Mouse (Mus musculus) kidney, embryonic 16.5 days (tissue): ENCODE results near the gene Gm20388. TPM values are rescaled to one million over a fixed set of nuclear protein-coding genes. Genes with fewer than 3 reads are reported as not detected.

Experiments
- ATAC-seq: fragments of 200-750 bp; cut with Nextera tagmentation; 2 replicates; pipeline ENCODE4 v1.8.0; 2017; ENCODE audit warnings: moderate TSS enrichment; ENCODE audit not compliant: low FRiP score, low TSS enrichment
- H3K27ac ChIP-seq: fragments of 300-500 bp; sonication (generic); 2 replicates; pipeline ENCODE4 v1.5.1; 2014; ENCODE audit warnings: low read length
- H3K27me3 ChIP-seq: fragments of 300-500 bp; sonication (generic); 2 replicates; pipeline ENCODE4 v1.6.1; 2014; ENCODE audit warnings: low read length, control low read depth, mixed read lengths; ENCODE audit not compliant: insufficient read depth
- H3K36me3 ChIP-seq: fragments of 300-500 bp; sonication (generic); 2 replicates; pipeline ENCODE4 v1.6.1; 2014; ENCODE audit warnings: low read length, control low read depth, mixed read lengths; ENCODE audit not compliant: insufficient read depth
- H3K4me1 ChIP-seq: fragments of 300-500 bp; sonication (generic); 2 replicates; pipeline ENCODE4 v1.6.1; 2014; ENCODE audit warnings: low read length, control low read depth, mixed read lengths; ENCODE audit not compliant: insufficient read depth
- H3K4me2 ChIP-seq: fragments of 300-500 bp; sonication (generic); replicated peaks from 2 replicates; pipeline ENCODE4 v1.6.1; 2014; ENCODE audit warnings: low read depth, low read length
- H3K4me3 ChIP-seq: fragments of 300-500 bp; sonication (generic); 2 replicates; pipeline ENCODE4 v1.5.1; 2014; ENCODE audit warnings: mild to moderate bottlenecking, low read length
- H3K9ac ChIP-seq: fragments of 300-500 bp; sonication (generic); replicated peaks from 2 replicates; pipeline ENCODE4 v1.6.1; 2014; ENCODE audit warnings: low read length
- H3K9me3 ChIP-seq: fragments of 300-500 bp; sonication (generic); 2 replicates; pipeline ENCODE4 v1.6.1; 2016; ENCODE audit warnings: low read length, control low read depth
- WGBS: fragments of 180-500 bp; shearing (Covaris S2); extraction: QIAGEN DNeasy Blood & Tissue Kit; methylation state at CpG from one replicate; pipeline ENCODE4 v1.1.7; 2014; 5-methylcytosine and 5-hydroxymethylcytosine counted together
- polyA plus RNA-seq: library from polyadenylated mRNA; unstranded; fragments of >200 nt; fragmentation: Nextera tagmentation; extraction: Ambion mirVana; gene quantifications from 2 replicates; pipeline ENCODE4 v1.2.1, GENCODE M21; 2015

Gene Gm20388
- polyA plus RNA-seq, 1 experiment from 2014 or later: 7.7 TPM

- Histone ChIP-seq H3K36me3 (peaks cover 26% of the 10 kb centered on the region), H3K27me3 (no peaks in the 10 kb centered on the region)
- WGBS: 35% methylated on average over 7 of the region's 7 CpGs
These were observed 2100.5 kb downstream of the Gm20388 start for GRCm38 (mm10) chr8:122011066-122011588.

GRCm38 (mm10) chr8:122014606-122015005 lies 2104.0 kb downstream of the Gm20388 start:
- H3K9me3 ChIP-seq: no peaks in the 10 kb centered on the region
- no peak overlapping the region for H3K4me2 ChIP-seq
- WGBS: 87% methylated on average over 3 of the region's 3 CpGs
- no peaks in the 10 kb centered on the region for H3K4me1 ChIP-seq
- ATAC-seq: no peak
- H3K36me3 ChIP-seq: peaks cover 14% of the 10 kb centered on the region
- no peak overlapping the region for H3K27ac ChIP-seq
- no peak overlapping the region for H3K4me3 ChIP-seq
- H3K9ac ChIP-seq: no peak overlapping the region
- H3K27me3 ChIP-seq: no peaks in the 10 kb centered on the region

More at GRCm38 (mm10) chr8:122011066-122011588, 2100.5 kb downstream of the Gm20388 start:
- Histone ChIP-seq H3K9me3 (no peaks in the 10 kb centered on the region), H3K9ac (no peak overlapping the region), H3K27ac (no peak overlapping the region), H3K4me3 (no peak overlapping the region), H3K4me2 (no peak overlapping the region), H3K4me1 (no peaks in the 10 kb centered on the region)
- no peak for ATAC-seq

GRCm38 (mm10) chr8:122018046-122018831 lies 2107.6 kb downstream of the Gm20388 start:
- no peak for ATAC-seq
- Histone ChIP-seq H3K36me3 (peaks cover 14% of the 10 kb centered on the region), H3K9ac (no peak overlapping the region), H3K4me3 (no peak overlapping the region), H3K27me3 (no peaks in the 10 kb centered on the region), H3K4me1 (no peaks in the 10 kb centered on the region), H3K9me3 (no peaks in the 10 kb centered on the region), H3K27ac (no peak overlapping the region), H3K4me2 (no peak overlapping the region)
- WGBS: 68% methylated on average over 22 of the region's 22 CpGs

GRCm38 (mm10) chr8:122019162-122019561 lies 2108.5 kb downstream of the Gm20388 start:
- WGBS: 96% methylated on average over 1 of the region's 1 CpGs
- peaks cover 16% of the 10 kb centered on the region for H3K36me3 ChIP-seq
- no peak for ATAC-seq
- no peaks in the 10 kb centered on the region for H3K4me1 ChIP-seq
- no peak overlapping the region for H3K4me3 ChIP-seq
- no peaks in the 10 kb centered on the region for H3K9me3 ChIP-seq
- H3K27me3 ChIP-seq: no peaks in the 10 kb centered on the region
- no peak overlapping the region for H3K4me2 ChIP-seq
- no peak overlapping the region for H3K9ac ChIP-seq
- H3K27ac ChIP-seq: no peak overlapping the region

- H3K9me3 ChIP-seq: no peaks in the 10 kb centered on the region
- H3K36me3 ChIP-seq: peaks cover 23% of the 10 kb centered on the region
- no peak overlapping the region for H3K4me2 ChIP-seq
- WGBS: 85% methylated on average over 8 of the region's 8 CpGs
- H3K4me1 ChIP-seq: no peaks in the 10 kb centered on the region
- H3K4me3 ChIP-seq: no peak overlapping the region
- H3K9ac ChIP-seq: no peak overlapping the region
- no peaks in the 10 kb centered on the region for H3K27me3 ChIP-seq
- H3K27ac ChIP-seq: no peak overlapping the region
- no peak for ATAC-seq
These were observed 2109.6 kb downstream of the Gm20388 start for GRCm38 (mm10) chr8:122020050-122020771.

GRCm38 (mm10) chr8:122021725-122022124 lies 2111.1 kb downstream of the Gm20388 start:
- Histone ChIP-seq H3K36me3 (peaks cover 36% of the 10 kb centered on the region), H3K9me3 (no peaks in the 10 kb centered on the region), H3K9ac (no peak overlapping the region), H3K27ac (no peak overlapping the region; the same call in 1 of the 2 replicates), H3K4me2 (no peak overlapping the region), H3K27me3 (no peaks in the 10 kb centered on the region), H3K4me3 (no peak overlapping the region), H3K4me1 (no peaks in the 10 kb centered on the region)
- 80% methylated on average over 2 of the region's 2 CpGs for WGBS
- ATAC-seq: no peak

- WGBS: 81% methylated on average over 6 of the region's 6 CpGs
These were observed 2111.6 kb downstream of the Gm20388 start for GRCm38 (mm10) chr8:122022274-122022673.

GRCm38 (mm10) chr8:122022705-122023104 lies 2112.1 kb downstream of the Gm20388 start:
- H3K4me3 ChIP-seq: no peak overlapping the region
- no peak for ATAC-seq
- no peaks in the 10 kb centered on the region for H3K27me3 ChIP-seq
- peaks cover 34% of the 10 kb centered on the region for H3K36me3 ChIP-seq
- H3K4me2 ChIP-seq: no peak overlapping the region
- H3K4me1 ChIP-seq: no peaks in the 10 kb centered on the region
- no peaks in the 10 kb centered on the region for H3K9me3 ChIP-seq
- 72% methylated on average over 4 of the region's 4 CpGs for WGBS
- no peak overlapping the region for H3K9ac ChIP-seq
- no peak overlapping the region for H3K27ac ChIP-seq

More at GRCm38 (mm10) chr8:122022274-122022673, 2111.6 kb downstream of the Gm20388 start:
- Histone ChIP-seq H3K36me3 (peaks cover 37% of the 10 kb centered on the region), H3K4me1 (no peaks in the 10 kb centered on the region), H3K9me3 (no peaks in the 10 kb centered on the region), H3K4me3 (no peak overlapping the region), H3K27me3 (no peaks in the 10 kb centered on the region), H3K27ac (no peak overlapping the region), H3K9ac (no peak overlapping the region), H3K4me2 (no peak overlapping the region)
- ATAC-seq: no peak

- Histone ChIP-seq H3K4me3 (no peak overlapping the region), H3K27ac (no peak overlapping the region), H3K27me3 (no peaks in the 10 kb centered on the region), H3K4me1 (peaks cover 2% of the 10 kb centered on the region; the same call in 1 of the 2 replicates), H3K9me3 (no peaks in the 10 kb centered on the region), H3K4me2 (no peak overlapping the region), H3K9ac (no peak overlapping the region), H3K36me3 (peaks cover 33% of the 10 kb centered on the region)
- no peak for ATAC-seq
- WGBS: 76% methylated on average over 9 of the region's 9 CpGs
These were observed 2114.9 kb downstream of the Gm20388 start for GRCm38 (mm10) chr8:122025546-122025945.
